Mouse (Mus musculus) midbrain, embryonic 16.5 days (tissue): Measurements from ENCODE around the gene Brat1. TPM values are rescaled to one million over a fixed set of nuclear protein-coding genes. Genes with fewer than 3 reads are reported as not detected.
"Not testable (repeated sequence)": the region's sequence is repeated elsewhere in the genome, so short reads cannot be mapped to it uniquely, and the experiment has no call there.

Source experiments
- ATAC-seq: fragments of 200-750 bp; cut with Nextera tagmentation; 2 replicates; pipeline ENCODE4 v1.8.0; 2017; ENCODE audit warnings: moderate TSS enrichment
- H3K27ac ChIP-seq: fragments of 300-500 bp; sonication (generic); 2 replicates; pipeline ENCODE4 v1.5.1; 2014; ENCODE audit warnings: mild to moderate bottlenecking, low read length, mixed read lengths
- H3K27me3 ChIP-seq: fragments of 300-500 bp; sonication (generic); 2 replicates; pipeline ENCODE4 v1.6.1; 2014; ENCODE audit warnings: low read depth, low read length, mixed read lengths; ENCODE audit not compliant: control insufficient read depth, insufficient read depth
- H3K36me3 ChIP-seq: fragments of 300-500 bp; sonication (generic); 2 replicates; pipeline ENCODE4 v1.6.1; 2014; ENCODE audit warnings: mild to moderate bottlenecking, low read length, moderate library complexity, mixed read lengths; ENCODE audit not compliant: control insufficient read depth, insufficient read depth
- H3K4me1 ChIP-seq: fragments of 300-500 bp; sonication (generic); 2 replicates; pipeline ENCODE4 v1.6.1; 2014; ENCODE audit warnings: mild to moderate bottlenecking, low read length, mixed read lengths; ENCODE audit not compliant: control insufficient read depth, insufficient read depth
- H3K4me2 ChIP-seq: fragments of 300-500 bp; sonication (generic); 2 replicates; pipeline ENCODE4 v1.6.1; 2014; ENCODE audit warnings: mild to moderate bottlenecking, low read length, mixed read lengths
- H3K4me3 ChIP-seq: fragments of 300-500 bp; sonication (generic); 2 replicates; pipeline ENCODE4 v1.5.1; 2014; ENCODE audit warnings: low read depth, mild to moderate bottlenecking, low read length, moderate library complexity, mixed read lengths
- H3K9ac ChIP-seq: fragments of 300-500 bp; sonication (generic); 2 replicates; pipeline ENCODE4 v1.6.1; 2014; ENCODE audit warnings: low read depth, low read length, mixed read lengths
- H3K9me3 ChIP-seq: fragments of 300-500 bp; sonication (generic); replicated peaks from 2 replicates; pipeline ENCODE4 v1.6.1; 2014; ENCODE audit warnings: mild to moderate bottlenecking, low read length, mixed read lengths; ENCODE audit not compliant: control insufficient read depth, poor library complexity, severe bottlenecking
- whole genome bisulfite sequencing: fragments of 180-500 bp; shearing (Covaris S2); extraction: QIAGEN DNeasy Blood & Tissue Kit; methylation state at CpG from one replicate; pipeline ENCODE4 v1.1.7; 2014; 5-methylcytosine and 5-hydroxymethylcytosine counted together
- polyA plus RNA-seq: library from polyadenylated mRNA; unstranded; fragments of >200 nt; fragmentation: Nextera tagmentation; extraction: Ambion mirVana; gene quantifications from 2 replicates; pipeline ENCODE4 v1.2.1, GENCODE M21; 2015

The Brat1 gene
- polyA plus RNA-seq, 1 experiment from 2014 or later = 24.8 TPM

- not testable (repeated sequence) for H3K9me3 ChIP-seq, H3K4me1 ChIP-seq, H3K27ac ChIP-seq, ATAC-seq, H3K9ac ChIP-seq, H3K27me3 ChIP-seq, H3K4me3 ChIP-seq, H3K4me2 ChIP-seq
- H3K36me3 ChIP-seq = peaks cover 29% of the 10 kb centered on the region
- 93% methylated on average over 6 of the region's 6 CpGs for WGBS
Measured at GRCm38 (mm10) chr5:140672603-140673002, 32.2 kb upstream of the Brat1 start.

- H3K36me3 ChIP-seq = peaks cover 26% of the 10 kb centered on the region
- no peak overlapping the region for H3K4me2 ChIP-seq
- 89% methylated on average over 17 of the region's 17 CpGs for WGBS
Measured at GRCm38 (mm10) chr5:140674036-140674435, 30.8 kb upstream of the Brat1 start.

GRCm38 (mm10) chr5:140675079-140675478 lies 29.7 kb upstream of the Brat1 start:
- Histone ChIP-seq H3K4me3 (no peak overlapping the region), H3K4me2 (no peak overlapping the region), H3K9me3 (no peaks in the 10 kb centered on the region), H3K27me3 (no peaks in the 10 kb centered on the region), H3K9ac (no peak overlapping the region), H3K36me3 (peaks cover 22% of the 10 kb centered on the region), H3K4me1 (no peaks in the 10 kb centered on the region), H3K27ac (no peak overlapping the region)
- 69% methylated on average over 11 of the region's 11 CpGs for WGBS
- ATAC-seq = no peak

More at GRCm38 (mm10) chr5:140674036-140674435, 30.8 kb upstream of the Brat1 start:
- no peaks in the 10 kb centered on the region for H3K9me3 ChIP-seq
- ATAC-seq = no peak
- H3K27me3 ChIP-seq = no peaks in the 10 kb centered on the region
- H3K4me1 ChIP-seq = no peaks in the 10 kb centered on the region
- H3K9ac ChIP-seq = no peak overlapping the region
- no peak overlapping the region for H3K4me3 ChIP-seq
- H3K27ac ChIP-seq = no peak overlapping the region

DNA sequence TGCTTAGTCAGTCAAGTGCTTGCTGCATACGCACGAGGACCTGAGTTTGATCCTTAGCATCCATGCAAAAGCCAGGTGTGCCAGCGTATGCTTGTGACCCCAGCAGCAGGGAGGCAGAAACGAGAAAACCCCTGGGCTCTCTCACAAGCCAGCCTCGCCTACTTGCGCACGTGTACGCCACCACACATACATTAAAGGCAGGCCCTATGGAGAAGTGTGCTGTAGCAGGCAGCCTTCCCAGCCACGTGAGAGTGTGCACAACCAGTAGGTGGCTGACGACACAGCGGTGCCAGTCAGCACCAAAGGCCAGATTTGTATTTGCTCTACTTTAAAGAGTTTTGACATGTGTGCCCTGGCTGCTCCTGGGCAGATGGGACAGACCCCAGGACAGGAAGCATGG lies 29.2 kb upstream of the Brat1 start:
- no peaks in the 10 kb centered on the region for H3K9me3 ChIP-seq
- peaks cover 20% of the 10 kb centered on the region for H3K36me3 ChIP-seq
- no peaks in the 10 kb centered on the region for H3K27me3 ChIP-seq
- no peak overlapping the region; the same call in 1 of the 2 replicates for H3K27ac ChIP-seq
- no peak overlapping the region for H3K4me2 ChIP-seq
- WGBS = 79% methylated on average over 11 of the region's 11 CpGs
- no peaks in the 10 kb centered on the region for H3K4me1 ChIP-seq
- no peak overlapping the region for H3K9ac ChIP-seq
- H3K4me3 ChIP-seq = no peak overlapping the region
- ATAC-seq = no peak

- peaks cover 18% of the 10 kb centered on the region for H3K36me3 ChIP-seq
- 91% methylated on average over 6 of the region's 6 CpGs for WGBS
- H3K9ac ChIP-seq = no peak overlapping the region
- no peaks in the 10 kb centered on the region for H3K9me3 ChIP-seq
- H3K4me1 ChIP-seq = no peaks in the 10 kb centered on the region
- H3K27ac ChIP-seq = no peak overlapping the region
- H3K4me2 ChIP-seq = no peak overlapping the region
- no peak for ATAC-seq
- H3K4me3 ChIP-seq = no peak overlapping the region
- H3K27me3 ChIP-seq = no peaks in the 10 kb centered on the region
Measured at GRCm38 (mm10) chr5:140677137-140677536, 27.7 kb upstream of the Brat1 start.

GRCm38 (mm10) chr5:140680051-140680450 lies 24.8 kb upstream of the Brat1 start:
- no peak overlapping the region for H3K4me2 ChIP-seq
- H3K36me3 ChIP-seq = peaks cover 20% of the 10 kb centered on the region
- H3K4me1 ChIP-seq = no peaks in the 10 kb centered on the region
- ATAC-seq = no peak
- H3K9me3 ChIP-seq = no peaks in the 10 kb centered on the region
- WGBS = 87% methylated on average over 6 of the region's 6 CpGs
- no peaks in the 10 kb centered on the region for H3K27me3 ChIP-seq
- no peak overlapping the region for H3K9ac ChIP-seq
- no peak overlapping the region for H3K4me3 ChIP-seq
- H3K27ac ChIP-seq = no peak overlapping the region

DNA sequence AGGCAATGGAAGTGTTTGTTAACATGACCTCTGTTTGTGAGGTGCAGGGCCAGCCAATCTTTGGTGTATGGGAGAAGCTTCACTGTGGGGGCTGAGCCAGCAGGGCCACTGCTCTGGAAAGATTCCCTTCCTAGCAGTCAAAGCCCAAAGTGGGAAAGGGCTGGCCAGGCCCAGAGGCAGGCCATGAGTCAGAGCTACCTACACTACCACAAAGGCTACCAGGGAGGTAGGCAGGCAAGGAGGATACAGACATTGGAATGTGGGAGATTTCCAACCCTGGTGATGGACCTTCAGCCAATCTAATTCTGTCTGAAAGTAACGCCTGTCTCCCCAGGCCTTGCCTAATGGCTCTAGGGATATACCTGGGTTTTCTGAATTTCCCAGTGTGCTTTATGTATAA lies 23.9 kb upstream of the Brat1 start:
- WGBS = 94% methylated on average over 1 of the region's 1 CpGs
- peaks cover 19% of the 10 kb centered on the region for H3K36me3 ChIP-seq

DNA sequence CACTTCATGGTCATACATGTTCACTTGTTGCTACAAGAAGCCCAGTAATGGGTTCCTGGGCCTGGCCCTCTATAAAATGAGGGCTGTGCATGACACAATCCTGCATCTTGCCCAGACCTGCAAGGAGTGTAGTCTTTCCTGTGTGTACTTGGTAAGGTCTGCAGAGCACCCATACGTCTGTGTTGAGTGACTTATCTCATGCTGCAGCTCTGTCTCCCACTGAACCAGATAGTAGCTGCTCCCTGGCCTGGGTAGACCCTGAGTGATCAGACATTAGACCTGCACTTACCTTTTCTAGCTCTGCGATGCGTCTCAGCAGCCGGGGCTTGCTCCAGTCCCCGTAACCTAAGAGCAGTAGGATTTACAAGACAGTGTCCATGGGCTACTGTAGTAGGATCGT lies 22.7 kb upstream of the Brat1 start:
- WGBS = 97% methylated on average over 6 of the region's 6 CpGs
- H3K9ac ChIP-seq = no peak overlapping the region
- peaks cover 19% of the 10 kb centered on the region for H3K36me3 ChIP-seq
- no peak for ATAC-seq
- no peak overlapping the region for H3K4me2 ChIP-seq
- H3K4me1 ChIP-seq = no peaks in the 10 kb centered on the region
- H3K9me3 ChIP-seq = no peaks in the 10 kb centered on the region
- H3K27ac ChIP-seq = no peak overlapping the region
- H3K4me3 ChIP-seq = no peak overlapping the region
- no peaks in the 10 kb centered on the region for H3K27me3 ChIP-seq

More for the DNA sequence above, 23.9 kb upstream of the Brat1 start:
- no peak overlapping the region for H3K9ac ChIP-seq
- H3K4me2 ChIP-seq = no peak overlapping the region
- no peak overlapping the region for H3K4me3 ChIP-seq
- no peak overlapping the region for H3K27ac ChIP-seq
- H3K4me1 ChIP-seq = no peaks in the 10 kb centered on the region
- no peaks in the 10 kb centered on the region for H3K27me3 ChIP-seq
- H3K9me3 ChIP-seq = no peaks in the 10 kb centered on the region
- no peak for ATAC-seq

DNA sequence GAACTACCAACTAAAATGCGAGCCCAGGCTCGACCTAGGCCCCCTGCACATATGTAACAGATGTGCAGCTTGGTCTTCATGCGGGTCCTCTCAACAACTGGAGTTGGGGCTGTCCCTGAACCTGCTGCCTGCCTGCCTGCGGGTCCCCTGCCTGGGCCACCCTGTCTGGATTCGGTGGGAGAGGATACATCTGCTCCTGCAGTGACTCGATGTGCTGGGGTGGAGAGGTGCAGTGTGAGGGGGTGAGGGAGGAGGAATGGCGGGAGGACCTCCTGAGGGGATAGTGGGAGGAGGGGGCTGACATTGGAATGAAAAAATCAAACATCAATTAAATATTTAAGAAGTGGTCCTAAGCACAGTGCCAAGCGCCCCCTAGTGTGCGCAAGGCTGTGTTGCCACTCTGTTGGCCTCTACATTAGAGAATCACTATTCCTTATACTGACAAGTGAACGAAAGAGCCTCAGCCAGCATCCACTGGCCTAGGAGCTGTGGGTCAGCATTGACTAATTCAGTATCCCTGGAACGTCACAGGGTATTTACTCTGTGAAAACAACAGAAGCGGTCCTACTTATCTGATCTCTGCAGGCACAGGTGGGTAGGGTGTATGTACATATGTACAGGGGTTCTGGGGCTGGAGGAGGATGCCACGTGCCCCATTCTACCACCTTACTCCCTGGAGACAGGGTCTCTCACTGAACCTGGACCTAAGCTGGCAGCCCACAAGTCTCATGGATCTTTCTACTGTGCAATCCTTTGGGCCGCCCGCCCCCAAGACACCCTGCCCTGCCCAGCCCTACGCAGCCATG lies 20.3 kb upstream of the Brat1 start:
- H3K9me3 ChIP-seq = no peaks in the 10 kb centered on the region
- H3K9ac ChIP-seq = no peak overlapping the region
- H3K4me1 ChIP-seq = no peaks in the 10 kb centered on the region
- peaks cover 24% of the 10 kb centered on the region for H3K36me3 ChIP-seq
- H3K27me3 ChIP-seq = no peaks in the 10 kb centered on the region
- no peak overlapping the region for H3K27ac ChIP-seq
- ATAC-seq = peak; percentile 57; the same call in 1 of the 2 replicates
- no peak overlapping the region for H3K4me3 ChIP-seq
- H3K4me2 ChIP-seq = no peak overlapping the region
- WGBS = 58% methylated on average over 16 of the region's 16 CpGs
